Mouse (Mus musculus) T-cell, adult 2 months (primary cell): ENCODE results near the gene Specc1.

ENCODE experiments used
- DNase-seq: peaks from one replicate; pipeline ENCODE4 v3.0.0; 2022; ENCODE audit warnings: low spot score

Gene Specc1

GRCm38 (mm10) chr11:62015071-62015654 lies 58.6 kb downstream of the Specc1 start:
- no peak for DNase-seq

GRCm38 (mm10) chr11:62016985-62017384 lies 60.4 kb downstream of the Specc1 start:
- no peak for DNase-seq

DNA sequence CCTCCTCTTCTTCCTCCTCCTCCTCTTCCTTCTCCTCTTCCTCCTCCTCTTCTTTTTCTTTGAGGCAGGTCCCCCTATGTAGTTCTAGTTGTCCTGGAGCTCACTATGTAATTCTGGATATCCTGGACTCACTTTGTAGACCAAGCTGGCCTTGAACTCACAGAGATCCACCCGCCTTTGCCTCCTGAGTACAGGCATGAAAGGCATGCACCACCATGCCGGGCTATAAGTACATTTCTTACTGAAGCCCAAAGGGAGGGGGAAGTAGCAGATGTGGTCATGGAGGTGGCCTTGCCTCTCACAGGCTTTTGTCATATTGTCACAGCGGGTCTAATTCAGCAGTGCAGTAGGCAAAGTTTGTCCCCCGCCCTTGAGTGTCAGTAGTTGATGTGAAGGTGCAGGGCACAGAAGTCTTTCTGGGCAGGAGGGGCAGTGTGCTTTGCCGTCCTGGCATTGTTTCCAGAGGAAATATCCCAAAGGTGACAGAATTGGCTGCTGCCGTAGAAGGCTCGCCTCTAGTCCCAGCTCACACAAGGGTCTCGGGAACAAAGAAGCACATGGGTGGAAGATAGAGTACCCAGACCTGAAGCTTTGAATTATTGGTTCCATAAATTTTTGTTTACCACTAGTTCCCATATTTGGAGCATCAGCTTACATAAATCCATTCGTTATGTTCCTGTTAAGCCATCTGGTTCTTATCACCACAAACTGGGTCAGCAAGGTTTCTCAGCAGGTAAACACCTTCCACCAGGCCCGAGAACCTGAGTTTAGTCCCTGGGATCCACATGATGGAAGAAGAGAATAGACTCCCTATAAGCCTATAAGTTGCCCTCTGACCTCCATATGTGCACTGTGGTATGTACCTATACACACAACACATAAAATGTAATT lies 62.0 kb downstream of the Specc1 start:
- DNase-seq, result no peak

DNA sequence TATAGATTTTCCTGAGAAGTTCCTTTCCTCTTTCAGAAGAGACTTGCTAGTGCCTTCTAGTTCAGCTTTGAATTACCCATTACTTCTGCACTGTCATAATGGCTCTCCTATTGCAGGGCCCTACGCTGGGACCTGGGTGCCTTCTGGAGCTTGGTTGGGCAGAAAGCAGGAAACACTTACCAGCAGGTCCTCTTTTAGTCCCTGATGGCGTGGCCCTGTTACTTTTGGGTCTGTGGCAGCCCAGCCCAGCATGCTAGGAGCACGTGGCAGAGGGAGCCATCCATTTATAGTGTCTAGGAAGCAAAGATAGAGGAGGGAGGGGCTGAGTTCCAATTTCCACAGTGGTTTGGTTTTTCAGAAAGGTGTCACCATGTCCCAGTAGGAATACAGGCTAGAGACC lies 63.3 kb downstream of the Specc1 start:
- no peak for DNase-seq

DNA sequence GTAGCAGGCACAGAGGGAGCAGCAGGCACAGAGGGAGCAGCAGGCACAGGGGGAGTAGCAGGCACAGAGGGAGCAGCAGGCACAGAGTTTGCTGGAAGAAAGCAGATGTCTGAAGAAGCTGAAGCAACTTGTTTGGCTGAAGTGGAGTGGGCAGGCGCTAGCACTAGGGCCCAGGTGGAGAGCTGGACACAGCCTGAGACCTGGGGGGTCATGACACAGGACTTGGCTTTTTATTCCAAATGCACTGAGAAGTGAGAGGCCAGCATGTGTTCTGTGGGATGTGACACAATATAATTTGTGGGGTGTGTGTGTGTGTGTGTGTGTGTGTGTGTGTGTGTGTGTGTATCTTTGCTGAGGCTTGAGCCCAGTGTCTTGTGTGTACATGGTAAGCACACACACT lies 64.3 kb downstream of the Specc1 start:
- no peak for DNase-seq

- DNase-seq, result no peak
Observed at GRCm38 (mm10) chr11:62022105-62022504, 65.5 kb downstream of the Specc1 start.

- no peak for DNase-seq
Observed at GRCm38 (mm10) chr11:62022718-62023493, 66.3 kb downstream of the Specc1 start.

- no peak for DNase-seq
Observed at GRCm38 (mm10) chr11:62023494-62024233, 67.1 kb downstream of the Specc1 start.

DNA sequence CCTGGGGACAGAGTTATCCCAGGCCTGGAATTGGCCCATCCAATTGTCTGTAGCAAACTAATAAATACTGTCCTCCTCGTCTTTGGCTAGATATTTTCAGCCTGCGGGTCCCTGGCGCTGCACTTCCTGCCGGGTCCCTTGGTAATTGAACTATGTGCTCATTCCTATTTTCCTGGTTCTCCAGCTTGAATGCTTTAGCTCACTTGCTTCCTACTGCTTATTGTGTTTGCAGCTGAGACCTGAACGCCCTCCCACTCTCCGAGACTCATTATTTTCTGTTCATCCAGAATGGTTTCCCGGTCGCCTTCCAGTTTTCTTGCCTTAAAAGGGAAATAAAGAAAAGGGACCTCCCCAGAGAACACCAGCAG lies 67.7 kb downstream of the Specc1 start:
- no peak for DNase-seq

DNA sequence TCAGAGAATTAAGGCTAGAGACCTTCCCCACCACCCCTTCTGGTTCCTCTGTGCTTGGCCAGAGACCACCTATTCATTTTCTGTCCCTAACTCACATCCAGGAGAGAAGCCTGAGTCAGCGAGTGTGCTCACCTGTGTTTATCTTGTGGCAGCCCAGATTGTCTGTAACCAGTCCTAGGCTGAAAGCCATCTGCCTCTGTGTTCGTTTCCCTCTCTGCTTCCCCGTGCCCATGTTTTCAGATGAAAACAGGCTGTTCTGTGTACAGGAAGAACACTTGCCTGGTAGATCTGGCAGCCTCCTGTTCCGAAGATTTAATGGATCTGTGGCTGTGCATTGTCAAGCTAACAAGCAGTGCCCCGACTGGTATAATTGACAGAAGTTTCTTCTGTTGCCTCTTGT lies 68.4 kb downstream of the Specc1 start:
- DNase-seq, result no peak

- no peak for DNase-seq
Observed at GRCm38 (mm10) chr11:62025770-62026169, 69.2 kb downstream of the Specc1 start.

- no peak for DNase-seq
Observed at GRCm38 (mm10) chr11:62026345-62026815, 69.8 kb downstream of the Specc1 start.

- no peak for DNase-seq
Observed at GRCm38 (mm10) chr11:62027271-62027670, 70.7 kb downstream of the Specc1 start.

GRCm38 (mm10) chr11:62027705-62028104 lies 71.1 kb downstream of the Specc1 start:
- DNase-seq, result no peak

DNA sequence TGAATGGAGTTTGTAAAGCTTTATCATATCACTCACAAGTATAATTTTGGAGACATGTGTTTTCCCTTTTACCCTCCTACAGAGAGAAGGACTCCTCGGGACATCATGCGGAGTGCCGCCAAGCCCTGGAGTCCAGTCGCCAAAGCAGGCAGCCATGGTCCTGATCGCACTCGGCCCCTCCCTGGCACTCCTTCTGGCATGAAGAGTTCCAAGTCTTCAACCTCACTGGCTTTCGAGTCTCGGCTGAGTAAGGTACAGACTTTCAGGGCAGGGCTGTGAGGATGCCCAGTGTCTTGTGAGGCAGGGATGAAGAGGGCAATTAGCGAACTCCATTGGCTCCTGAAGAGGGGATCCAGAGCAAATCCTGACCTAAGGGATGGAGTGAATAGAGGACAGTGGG lies 72.6 kb downstream of the Specc1 start:
- DNase-seq, result no peak

- no peak for DNase-seq
Observed at GRCm38 (mm10) chr11:62034564-62034963, 78.0 kb downstream of the Specc1 start.

GRCm38 (mm10) chr11:62035220-62035619 lies 78.7 kb downstream of the Specc1 start:
- DNase-seq, result no peak

- no peak for DNase-seq
Observed at GRCm38 (mm10) chr11:62040122-62040521, 83.6 kb downstream of the Specc1 start.

GRCm38 (mm10) chr11:62044627-62045026 lies 88.1 kb downstream of the Specc1 start:
- no peak for DNase-seq

DNA sequence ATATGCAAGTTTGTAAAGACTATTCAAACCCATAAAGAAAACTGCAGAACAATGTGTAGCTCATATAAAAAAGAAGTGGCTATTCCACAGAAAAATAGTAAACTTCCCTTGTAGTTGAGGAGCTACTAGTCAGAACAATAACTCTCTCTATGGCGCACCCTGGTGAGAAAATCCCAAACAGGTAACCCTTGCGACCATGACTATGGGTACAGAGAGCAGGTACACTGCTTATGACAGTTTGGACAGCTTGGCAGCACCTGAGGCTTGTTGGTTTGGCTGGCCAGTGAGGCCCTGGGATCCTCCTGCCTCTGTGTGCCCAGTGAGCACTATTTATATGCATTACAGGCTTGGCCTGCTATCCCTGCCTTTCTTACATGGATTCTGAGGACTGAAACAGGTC lies 89.4 kb downstream of the Specc1 start:
- no peak for DNase-seq

- peak; percentile 28 for DNase-seq
Observed at GRCm38 (mm10) chr11:62047817-62048640, 91.5 kb downstream of the Specc1 start.
